Mouse (Mus musculus): ENCODE results near the gene Gdpd5. TPM values are rescaled to one million over a fixed set of nuclear protein-coding genes. Genes with fewer than 3 reads are reported as not detected.

Gene Gdpd5
- total and polyA plus RNA-seq, 3 experiments: 0.15 to 0.26 TPM; not detected in 1

- Histone ChIP-seq H3K4me3 (ENCODE audit: control insufficient read depth in 1 of 2, insufficient read depth in 1 of 2, low read depth in 2 of 2, low read length in 2 of 2) (no peak overlapping the region), H3K79me2 (ENCODE audit: control insufficient read depth, insufficient read depth, low read length, poor library complexity) (no peaks in the 10 kb centered on the region), H3K36me3 (ENCODE audit: control insufficient read depth in 1 of 2, insufficient read depth in 2 of 2, low read length in 2 of 2) (no peaks in the 10 kb centered on the region), H3K27me3 (ENCODE audit: control insufficient read depth in 1 of 2, insufficient read depth in 2 of 2, low read length in 2 of 2) (no peaks in the 10 kb centered on the region; a peak in 1 of 4 replicates), H3K27ac (ENCODE audit: control insufficient read depth, low read depth, low read length) (no peak overlapping the region), H3K9ac (ENCODE audit: control insufficient read depth, low read depth, low read length, poor library complexity, severe bottlenecking) (no peak overlapping the region; the same call in 1 of the 2 replicates), H3K9me3 (replicated peaks; ENCODE audit: insufficient read depth, low read length) (no peaks in the 10 kb centered on the region), H3K4me1 (ENCODE audit: control insufficient read depth in 1 of 2, insufficient read depth in 2 of 2, low read length in 2 of 2) (peaks cover 0 to 4% of the 10 kb centered on the region in 2 experiments; a peak in 2 of 4 replicates)
- TF ChIP-seq SMC3 (IDR thresholded peaks at IDR 0.05; ENCODE audit: low read depth, low read length) (peak; percentile 95), RAD21 (IDR thresholded peaks at IDR 0.05; ENCODE audit: low read depth, low read length) (peak; percentile 100), CTCF (IDR thresholded peaks at IDR 0.05 in 2 of 3, conservative IDR thresholded peaks at IDR 0.05 in 1 of 3; ENCODE audit: control insufficient read depth in 1 of 3, insufficient read depth in 1 of 3, low read depth in 2 of 3, low read length in 3 of 3, poor library complexity in 1 of 3, severe bottlenecking in 1 of 3) (peak; percentile 83 to 99 (median 97)), JUND (IDR thresholded peaks at IDR 0.05; ENCODE audit: low read depth, low read length) (no peak), MAZ (IDR thresholded peaks at IDR 0.05; ENCODE audit: low read depth, low read length) (peak; percentile 62; the same call in 1 of the 2 replicates), TBP (IDR thresholded peaks at IDR 0.05; ENCODE audit: low read depth, low read length) (0 out of 2 replicates have a peak, but pooled peaks have one; percentile 21), BHLHE40 (IDR thresholded peaks at IDR 0.05; ENCODE audit: borderline replicate concordance, low read depth, low read length) (0 out of 2 replicates have a peak, but pooled peaks have one; percentile 29), ZC3H11A (IDR thresholded peaks at IDR 0.05; ENCODE audit: low read depth, low read length) (peak; percentile 99), MYC (IDR thresholded peaks at IDR 0.05; ENCODE audit: low read depth, low read length) (no peak), TCF12 (IDR thresholded peaks at IDR 0.05; ENCODE audit: low read depth, low read length) (no peak), SIN3A (IDR thresholded peaks at IDR 0.05; ENCODE audit: low read length) (peak; percentile 51; the same call in 1 of the 2 replicates), TAL1 (IDR thresholded peaks at IDR 0.05; ENCODE audit: low read length) (no peak)
- peak; percentile 87 for DNase-seq (ENCODE audit: low read depth, low spot score)
Measured at GRCm38 (mm10) chr7:99500201-99500600, 119.0 kb downstream of the Gdpd5 start.

GRCm38 (mm10) chr7:99500655-99501054, 119.4 kb downstream of the Gdpd5 start:
- H3K4me1 ChIP-seq (ENCODE audit: control insufficient read depth in 1 of 2, insufficient read depth in 2 of 2, low read length in 2 of 2): peaks cover 0 to 4% of the 10 kb centered on the region in 2 experiments; a peak in 2 of 4 replicates
- peak overlapping the region; percentile 33; the same call in 1 of the 2 replicates for H3K9ac ChIP-seq (ENCODE audit: control insufficient read depth, low read depth, low read length, poor library complexity, severe bottlenecking)
- no peaks in the 10 kb centered on the region for H3K79me2 ChIP-seq (ENCODE audit: control insufficient read depth, insufficient read depth, low read length, poor library complexity)
- H3K36me3 ChIP-seq (ENCODE audit: control insufficient read depth in 1 of 2, insufficient read depth in 2 of 2, low read length in 2 of 2): no peaks in the 10 kb centered on the region
- no peak for DNase-seq (ENCODE audit: low read depth, low spot score)
- no peaks in the 10 kb centered on the region for H3K9me3 ChIP-seq (replicated peaks; ENCODE audit: insufficient read depth, low read length)
- H3K4me3 ChIP-seq (ENCODE audit: control insufficient read depth in 1 of 2, insufficient read depth in 1 of 2, low read depth in 2 of 2, low read length in 2 of 2): no peak overlapping the region; a peak in 1 of 4 replicates
- no peak for TF ChIP-seq USF2 (IDR thresholded peaks at IDR 0.05; ENCODE audit: borderline replicate concordance in 1 of 2, insufficient read depth in 1 of 2, low read depth in 1 of 2, low read length in 2 of 2)
- no peak for TF ChIP-seq GATA1 (IDR thresholded peaks at IDR 0.05; ENCODE audit: low read depth, low read length)
- no peak for TF ChIP-seq POLR2AphosphoS5 (IDR thresholded peaks at IDR 0.05; ENCODE audit: borderline replicate concordance, low read depth, low read length)
- TF ChIP-seq KAT2A (conservative IDR thresholded peaks at IDR 0.05; ENCODE audit: low read depth, low read length): no peak
- no peak for TF ChIP-seq RAD21 (IDR thresholded peaks at IDR 0.05; ENCODE audit: low read depth, low read length)
- no peak for TF ChIP-seq TAL1 (IDR thresholded peaks at IDR 0.05; ENCODE audit: low read length)
- no peak for TF ChIP-seq CHD1 (IDR thresholded peaks at IDR 0.05; ENCODE audit: low read depth, low read length)
- TF ChIP-seq POLR2A (IDR thresholded peaks at IDR 0.05; ENCODE audit: control insufficient read depth in 1 of 2, insufficient read depth in 1 of 2, low read depth in 1 of 2, low read length in 2 of 2, poor library complexity in 1 of 2): no peak
- no peak for TF ChIP-seq ELF1 (IDR thresholded peaks at IDR 0.05; ENCODE audit: low read depth, low read length)
- no peak for TF ChIP-seq ZNF384 (IDR thresholded peaks at IDR 0.05; ENCODE audit: low read depth, low read length)
- TF ChIP-seq MAFK (IDR thresholded peaks at IDR 0.05; ENCODE audit: borderline replicate concordance, low read depth, low read length): no peak
- no peaks in the 10 kb centered on the region; a peak in 1 of 4 replicates for H3K27me3 ChIP-seq (ENCODE audit: control insufficient read depth in 1 of 2, insufficient read depth in 2 of 2, low read length in 2 of 2)
- H3K27ac ChIP-seq (ENCODE audit: control insufficient read depth, low read depth, low read length): no peak overlapping the region
